Mouse (Mus musculus) liver, embryonic 14.5 days (tissue): ENCODE results near the gene Scpep1. TPM values are rescaled to one million over a fixed set of nuclear protein-coding genes. Genes with fewer than 3 reads are reported as not detected.

Source experiments
- ATAC-seq: fragments of 200-750 bp; cut with Nextera tagmentation; 2 replicates; pipeline ENCODE4 v1.8.0; 2017; ENCODE audit warnings: moderate number of reproducible peaks, mild to moderate bottlenecking, moderate library complexity; ENCODE audit not compliant: insufficient read depth
- DNase-seq, 3 experiments: peaks; one replicate each; pipeline ENCODE4 v3.0.0-alpha.2; 2012 to 2013; ENCODE audit warnings: low read depth in 3 of 3, low spot score in 3 of 3
- H3K27ac ChIP-seq: fragments of 300-500 bp; sonication (generic); 2 replicates; pipeline ENCODE4 v1.5.1; 2014; ENCODE audit warnings: moderate library complexity, mild to moderate bottlenecking, control low read depth, inconsistent platforms
- H3K27me3 ChIP-seq: fragments of 300-500 bp; sonication (generic); 2 replicates; pipeline ENCODE4 v1.6.1; 2014; ENCODE audit warnings: mild to moderate bottlenecking, low read length, moderate library complexity; ENCODE audit not compliant: control insufficient read depth, insufficient read depth
- H3K36me3 ChIP-seq: fragments of 300-500 bp; sonication (generic); replicated peaks from 2 replicates; pipeline ENCODE4 v1.6.1; 2014; ENCODE audit warnings: low read depth; ENCODE audit not compliant: control insufficient read depth, insufficient read depth
- H3K4me1 ChIP-seq, 2 experiments: fragments of 200-500 bp in 1 of 2; fragments of 300-500 bp in 1 of 2; sonication (generic) in 1 of 2; replicated peaks; 2 replicates each; pipeline ENCODE4 v1.6.1; 2012 to 2014; ENCODE audit warnings: antibody characterized with exemption in 1 of 2, inconsistent platforms in 1 of 2, low read length in 1 of 2; ENCODE audit not compliant: control insufficient read depth in 2 of 2, insufficient read depth in 2 of 2
- H3K4me2 ChIP-seq: fragments of 300-500 bp; sonication (generic); 2 replicates; pipeline ENCODE4 v1.6.1; 2014; ENCODE audit warnings: low read depth, mild to moderate bottlenecking, control low read depth, moderate library complexity
- H3K4me3 ChIP-seq, 2 experiments: fragments of 200-500 bp in 1 of 2; fragments of 300-500 bp in 1 of 2; sonication (generic) in 1 of 2; 2 replicates each; pipeline ENCODE4 v1.5.1; 2012 to 2014; ENCODE audit warnings: low read depth in 2 of 2, low read length in 2 of 2, mild to moderate bottlenecking in 2 of 2, control low read depth in 1 of 2, inconsistent platforms in 1 of 2, moderate library complexity in 1 of 2; ENCODE audit not compliant: insufficient read depth in 1 of 2
- H3K9ac ChIP-seq: fragments of 300-500 bp; sonication (generic); replicated peaks from 2 replicates; pipeline ENCODE4 v1.6.1; 2014; ENCODE audit warnings: mild to moderate bottlenecking, control low read depth, moderate library complexity
- H3K9me3 ChIP-seq: fragments of 300-500 bp; sonication (generic); 2 replicates; pipeline ENCODE4 v1.6.1; 2016; ENCODE audit warnings: low read length, mixed read lengths; ENCODE audit not compliant: control insufficient read depth
- CTCF ChIP-seq: IDR thresholded peaks from 2 replicates; pipeline ENCODE4 v1.5.1; 2016; ENCODE audit warnings: antibody characterized with exemption, low read depth, control low read depth
- EP300 ChIP-seq: IDR thresholded peaks from 2 replicates; pipeline ENCODE4 v1.6.1; 2016; ENCODE audit warnings: antibody characterized with exemption, low read depth
- whole genome bisulfite sequencing: fragments of 180-500 bp; shearing (Covaris S2); extraction: QIAGEN DNeasy Blood & Tissue Kit; methylation state at CpG from one replicate; pipeline ENCODE4 v1.1.7; 2014; ENCODE audit not compliant: insufficient replicate concordance; 5-methylcytosine and 5-hydroxymethylcytosine counted together
- polyA plus RNA-seq, 2 experiments: library from polyadenylated mRNA; depleted of rRNA in 1 of 2; stranded (reverse) in 1 of 2; unstranded in 1 of 2; fragments of >200 nt; fragmentation: Nextera tagmentation in 1 of 2; extraction: Ambion mirVana in 1 of 2; gene quantifications; 2 replicates each; pipeline versions ENCODE4 v1.2.1 to v1.2.3; 2012 to 2014

Gene Scpep1
- polyA plus RNA-seq, 2 experiments: 15.9 to 35.1 TPM

GRCm38 (mm10) chr11:89001569-89001968 is 46.3 kb upstream of the Scpep1 start:
- DNase-seq (no peak), ATAC-seq (no peak)
- Histone ChIP-seq H3K9me3 (no peaks in the 10 kb centered on the region), H3K27ac (no peak overlapping the region), H3K27me3 (no peaks in the 10 kb centered on the region), H3K4me2 (peak overlapping the region; percentile 92), H3K36me3 (peaks cover 19% of the 10 kb centered on the region), H3K4me3 (peak overlapping the region; percentile 47 to 91), H3K4me1 (peaks cover 16 to 33% of the 10 kb centered on the region in 2 experiments), H3K9ac (peak overlapping the region; percentile 31; the same call in 1 of the 2 replicates)
- TF ChIP-seq CTCF (no peak), EP300 (no peak)
- WGBS: 84% methylated on average over 7 of the region's 7 CpGs

- H3K27ac ChIP-seq: peak overlapping the region; percentile 70
- peak overlapping the region; percentile 73 to 91 for H3K4me3 ChIP-seq
- no peaks in the 10 kb centered on the region for H3K9me3 ChIP-seq
- no peaks in the 10 kb centered on the region for H3K27me3 ChIP-seq
- H3K9ac ChIP-seq: peak overlapping the region; percentile 92
- peak overlapping the region; percentile 92 for H3K4me2 ChIP-seq
- TF ChIP-seq CTCF (no peak), EP300 (no peak)
- DNase-seq: no peak
- peaks cover 18 to 34% of the 10 kb centered on the region in 2 experiments for H3K4me1 ChIP-seq
- ATAC-seq: no peak
- peaks cover 10% of the 10 kb centered on the region for H3K36me3 ChIP-seq
Observed at GRCm38 (mm10) chr11:89000527-89000819, 45.2 kb upstream of the Scpep1 start.

GRCm38 (mm10) chr11:88999723-89000526 is 44.7 kb upstream of the Scpep1 start:
- Histone ChIP-seq H3K4me3 (peak overlapping the region; percentile 73 to 91), H3K9ac (peak overlapping the region; percentile 92), H3K4me1 (peaks cover 18 to 33% of the 10 kb centered on the region in 2 experiments), H3K27ac (peak overlapping the region; percentile 70), H3K27me3 (no peaks in the 10 kb centered on the region), H3K9me3 (no peaks in the 10 kb centered on the region), H3K36me3 (peaks cover 4% of the 10 kb centered on the region), H3K4me2 (peak overlapping the region; percentile 92)
- ATAC-seq (peak; percentile 50), DNase-seq (no peak)
- no peak for TF ChIP-seq EP300
- TF ChIP-seq CTCF: no peak
- WGBS: 3% methylated on average over 33 of the region's 33 CpGs

- no peaks in the 10 kb centered on the region for H3K9me3 ChIP-seq
- peak within 1 kb of the TSS; percentile 92 for H3K4me2 ChIP-seq
- DNase-seq (peak; percentile 93 to 95 (median 94)), ATAC-seq (peak; percentile 94)
- WGBS: under 1% methylated on average over 48 of the region's 48 CpGs
- peak within 1 kb of the TSS; percentile 92 for H3K9ac ChIP-seq
- H3K36me3 ChIP-seq: no peaks in the 10 kb centered on the region; the same call in 1 of the 2 replicates
- peaks cover 18 to 30% of the 10 kb centered on the region in 2 experiments for H3K4me1 ChIP-seq
- H3K4me3 ChIP-seq: peak within 1 kb of the TSS; percentile 73 to 91
- TF ChIP-seq EP300: no peak
- peak; percentile 60 for TF ChIP-seq CTCF
- peak within 1 kb of the TSS; percentile 70 for H3K27ac ChIP-seq
- H3K27me3 ChIP-seq: no peaks in the 10 kb centered on the region
Observed at GRCm38 (mm10) chr11:88998974-88999722, 43.9 kb upstream of the Scpep1 start, which contains the start of gene Trim25. Trim25 (plus strand) TSS chr11:88999376.

GRCm38 (mm10) chr11:88998406-88998805 is 43.1 kb upstream of the Scpep1 start:
- peak overlapping the region; percentile 92 for H3K9ac ChIP-seq
- no peaks in the 10 kb centered on the region for H3K27me3 ChIP-seq
- H3K4me2 ChIP-seq: peak overlapping the region; percentile 92
- no peaks in the 10 kb centered on the region for H3K36me3 ChIP-seq
- peak overlapping the region in 1 of 2 experiments; percentile 91; a peak in 2 of 4 replicates for H3K4me3 ChIP-seq
- H3K27ac ChIP-seq: peak overlapping the region; percentile 70; the same call in 1 of the 2 replicates
- no peaks in the 10 kb centered on the region for H3K9me3 ChIP-seq
- TF ChIP-seq EP300: no peak
- TF ChIP-seq CTCF: no peak
- no peak for DNase-seq
- H3K4me1 ChIP-seq: peaks cover 18 to 28% of the 10 kb centered on the region in 2 experiments
- WGBS: 31% methylated on average over 3 of the region's 3 CpGs
- no peak for ATAC-seq
